Mouse (Mus musculus) forebrain, embryonic 14.5 days (tissue): ENCODE data around the gene Fto. TPM values are rescaled to one million over a fixed set of nuclear protein-coding genes. Genes with fewer than 3 reads are reported as not detected.

Experiments
- ATAC-seq: fragments of 200-750 bp; cut with Nextera tagmentation; 2 replicates; pipeline ENCODE4 v1.8.0; 2017; ENCODE audit warnings: mild to moderate bottlenecking, moderate library complexity
- DNase-seq: peaks from one replicate; pipeline ENCODE4 v3.0.0-alpha.2; 2015; ENCODE audit warnings: low spot score
- H3K27ac ChIP-seq: fragments of 300-500 bp; sonication (generic); 2 replicates; pipeline ENCODE4 v1.5.1; 2014; ENCODE audit warnings: low read depth, mild to moderate bottlenecking, control low read depth, low read length, moderate library complexity
- H3K27me3 ChIP-seq: fragments of 300-500 bp; sonication (generic); replicated peaks from 2 replicates; pipeline ENCODE4 v1.6.1; 2014; ENCODE audit warnings: low read length, control low read depth, mixed read lengths; ENCODE audit not compliant: control insufficient read depth, insufficient read depth
- H3K36me3 ChIP-seq: fragments of 300-500 bp; sonication (generic); 2 replicates; pipeline ENCODE4 v1.6.1; 2014; ENCODE audit warnings: low read length, control low read depth; ENCODE audit not compliant: control insufficient read depth, insufficient read depth
- H3K4me1 ChIP-seq: fragments of 300-500 bp; sonication (generic); 2 replicates; pipeline ENCODE4 v1.6.1; 2014; ENCODE audit warnings: antibody characterized with exemption, low read length, control low read depth; ENCODE audit not compliant: control insufficient read depth, insufficient read depth
- H3K4me2 ChIP-seq: fragments of 300-500 bp; sonication (generic); 2 replicates; pipeline ENCODE4 v1.6.1; 2014; ENCODE audit warnings: mild to moderate bottlenecking, control low read depth, low read length
- H3K4me3 ChIP-seq: fragments of 300-500 bp; sonication (generic); 2 replicates; pipeline ENCODE4 v1.5.1; 2014; ENCODE audit warnings: low read depth, low read length, control low read depth
- H3K9ac ChIP-seq: fragments of 300-500 bp; sonication (generic); 2 replicates; pipeline ENCODE4 v1.6.1; 2014; ENCODE audit warnings: mild to moderate bottlenecking, low read length, control low read depth, moderate library complexity
- H3K9me3 ChIP-seq: fragments of 300-500 bp; sonication (generic); replicated peaks from 2 replicates; pipeline ENCODE4 v1.6.1; 2016; ENCODE audit warnings: low read length, control low read depth, mixed read lengths; ENCODE audit not compliant: control insufficient read depth
- WGBS: fragments of 180-500 bp; shearing (Covaris S2); extraction: QIAGEN DNeasy Blood & Tissue Kit; methylation state at CpG from one replicate; pipeline ENCODE4 v1.1.7; 2014; 5-methylcytosine and 5-hydroxymethylcytosine counted together
- polyA plus RNA-seq: library from polyadenylated mRNA; unstranded; fragments of >200 nt; fragmentation: Nextera tagmentation; extraction: Ambion mirVana; gene quantifications from 2 replicates; pipeline ENCODE4 v1.2.1, GENCODE M21; 2014

Fto gene
- polyA plus RNA-seq, 1 experiment from 2014 or later: 103 TPM

DNA sequence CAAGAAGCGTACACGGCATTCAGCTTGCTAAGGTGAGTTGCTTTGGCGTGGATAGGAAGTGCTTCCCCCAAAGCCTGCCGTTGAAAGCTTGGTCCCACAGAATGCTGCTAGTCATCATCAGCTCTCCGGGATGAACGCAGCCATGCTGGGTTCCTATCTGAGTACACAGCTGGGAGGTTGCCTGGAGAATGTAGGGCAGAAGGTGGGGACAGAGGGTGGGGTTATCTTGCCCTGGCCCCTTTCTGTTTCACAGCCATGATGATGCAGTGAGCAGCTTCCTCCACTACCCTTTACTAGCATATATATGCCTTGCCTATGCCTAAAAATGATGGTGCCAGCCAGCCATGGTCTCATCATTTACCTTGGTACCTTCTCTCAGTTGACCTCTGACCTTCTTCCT is 147.6 kb downstream of the Fto start:
- no peak for ATAC-seq
- Histone ChIP-seq H3K27me3 (no peaks in the 10 kb centered on the region), H3K4me3 (no peak overlapping the region), H3K9me3 (no peaks in the 10 kb centered on the region), H3K36me3 (no peaks in the 10 kb centered on the region), H3K9ac (no peak overlapping the region), H3K4me2 (no peak overlapping the region), H3K4me1 (no peaks in the 10 kb centered on the region), H3K27ac (no peak overlapping the region)
- whole genome bisulfite sequencing: 93% methylated on average over 6 of the region's 6 CpGs
- DNase-seq: no peak

- H3K9ac ChIP-seq: no peak overlapping the region
- no peaks in the 10 kb centered on the region for H3K4me1 ChIP-seq
- no peak overlapping the region for H3K4me2 ChIP-seq
- no peak for DNase-seq
- ATAC-seq: no peak
- H3K4me3 ChIP-seq: no peak overlapping the region
- 93% methylated on average over 2 of the region's 2 CpGs for WGBS
- no peaks in the 10 kb centered on the region for H3K27me3 ChIP-seq
- no peaks in the 10 kb centered on the region for H3K9me3 ChIP-seq
- H3K27ac ChIP-seq: no peak overlapping the region
- no peaks in the 10 kb centered on the region for H3K36me3 ChIP-seq
Observed at GRCm38 (mm10) chr8:91463757-91464156, 150.4 kb downstream of the Fto start.

GRCm38 (mm10) chr8:91467463-91467862 is 154.1 kb downstream of the Fto start:
- WGBS: 90% methylated on average over 3 of the region's 3 CpGs
- H3K9ac ChIP-seq: no peak overlapping the region
- H3K36me3 ChIP-seq: 0 out of 2 replicates have a peak, but pooled peaks cover 4% of the 10 kb centered on the region
- no peak overlapping the region for H3K4me2 ChIP-seq
- no peaks in the 10 kb centered on the region for H3K27me3 ChIP-seq
- H3K4me3 ChIP-seq: no peak overlapping the region
- no peaks in the 10 kb centered on the region for H3K4me1 ChIP-seq
- no peak for DNase-seq
- no peak overlapping the region for H3K27ac ChIP-seq
- no peak for ATAC-seq
- no peaks in the 10 kb centered on the region for H3K9me3 ChIP-seq

- no peak overlapping the region for H3K4me2 ChIP-seq
- no peaks in the 10 kb centered on the region for H3K9me3 ChIP-seq
- DNase-seq (no peak), ATAC-seq (no peak)
- WGBS: 92% methylated on average over 8 of the region's 8 CpGs
- H3K9ac ChIP-seq: no peak overlapping the region
- H3K36me3 ChIP-seq: 0 out of 2 replicates have a peak, but pooled peaks cover 4% of the 10 kb centered on the region
- H3K27me3 ChIP-seq: no peaks in the 10 kb centered on the region
- no peak overlapping the region for H3K27ac ChIP-seq
- H3K4me3 ChIP-seq: no peak overlapping the region
- H3K4me1 ChIP-seq: no peaks in the 10 kb centered on the region
Observed at GRCm38 (mm10) chr8:91467881-91468534, 154.7 kb downstream of the Fto start.

DNA sequence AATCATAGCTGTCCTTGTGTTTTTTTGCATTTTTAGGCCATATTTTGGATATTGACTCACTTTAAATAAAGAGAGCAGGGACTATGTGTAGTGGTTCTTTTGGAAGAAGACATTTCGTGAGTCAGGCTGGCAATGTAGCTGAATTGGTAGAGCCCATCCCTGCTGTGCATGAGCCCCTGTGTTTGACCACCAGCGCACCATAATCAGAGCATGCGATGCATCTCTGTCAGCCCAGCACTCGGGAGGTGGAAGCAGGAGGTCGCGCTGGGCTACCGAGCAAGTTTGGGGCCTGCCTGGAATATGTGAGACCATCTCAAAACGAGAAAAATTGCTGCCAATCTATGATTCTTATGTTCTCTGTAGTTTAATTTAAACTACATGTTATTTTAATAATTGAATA is 156.1 kb downstream of the Fto start:
- no peak for DNase-seq
- Histone ChIP-seq H3K27me3 (no peaks in the 10 kb centered on the region), H3K36me3 (0 out of 2 replicates have a peak, but pooled peaks cover 8% of the 10 kb centered on the region)

DNA sequence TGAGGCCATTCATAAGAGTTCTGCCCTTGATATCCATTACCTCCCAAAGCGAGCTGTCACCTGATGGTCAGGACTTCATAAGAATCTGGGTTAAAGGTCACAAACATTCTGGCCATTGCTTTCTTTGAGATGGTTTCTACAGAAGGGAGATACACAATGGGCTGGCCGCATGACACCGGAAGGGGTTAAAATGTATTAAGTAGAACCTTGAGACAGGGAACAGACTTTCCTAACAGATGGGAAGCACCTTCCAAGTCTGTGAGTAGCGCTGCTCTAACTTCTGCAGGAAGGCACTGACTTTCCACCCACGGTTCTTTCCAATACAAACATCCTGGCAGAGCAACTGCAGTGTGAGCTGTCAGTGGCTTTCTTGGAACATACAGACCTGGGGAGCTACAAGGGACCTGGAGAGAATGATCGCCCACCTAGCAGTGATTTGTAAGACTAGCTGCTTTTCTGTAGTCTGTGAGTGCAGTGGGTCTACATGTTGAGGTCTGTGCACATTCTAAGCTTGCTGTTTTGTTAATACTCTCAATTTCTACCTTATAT is 161.5 kb downstream of the Fto start:
- Histone ChIP-seq H3K4me1 (no peaks in the 10 kb centered on the region), H3K36me3 (peaks cover 11% of the 10 kb centered on the region; the same call in 1 of the 2 replicates), H3K27me3 (no peaks in the 10 kb centered on the region), H3K9me3 (no peaks in the 10 kb centered on the region), H3K4me3 (no peak overlapping the region), H3K27ac (no peak overlapping the region), H3K4me2 (no peak overlapping the region), H3K9ac (no peak overlapping the region)
- ATAC-seq: no peak
- no peak for DNase-seq
- 95% methylated on average over 6 of the region's 6 CpGs for WGBS

More for the DNA sequence above, 156.1 kb downstream of the Fto start:
- 90% methylated on average over 8 of the region's 8 CpGs for WGBS
- no peak overlapping the region for H3K4me3 ChIP-seq
- H3K27ac ChIP-seq: no peak overlapping the region
- no peak overlapping the region for H3K4me2 ChIP-seq
- H3K9ac ChIP-seq: no peak overlapping the region
- no peaks in the 10 kb centered on the region for H3K4me1 ChIP-seq
- H3K9me3 ChIP-seq: no peaks in the 10 kb centered on the region
- ATAC-seq: no peak

DNA sequence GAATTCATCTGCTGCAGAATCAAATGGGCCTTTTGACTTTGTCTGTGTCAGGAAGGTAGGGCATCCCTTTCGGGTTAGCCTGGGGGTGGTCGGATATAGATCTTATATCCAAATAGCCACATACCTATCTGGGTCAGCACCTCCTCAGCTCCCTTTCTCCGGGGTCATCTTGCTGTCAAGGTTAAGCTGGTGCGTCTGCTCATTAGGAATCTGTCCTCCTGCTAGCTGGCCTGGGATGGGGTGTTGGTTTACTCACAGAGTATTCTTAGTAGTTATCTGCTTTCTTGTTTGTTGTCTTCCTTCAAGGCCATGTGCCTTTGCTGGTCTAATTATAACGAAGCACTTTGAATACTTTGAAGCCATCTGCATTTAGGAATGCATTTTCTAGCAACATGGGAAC is 163.7 kb downstream of the Fto start:
- H3K36me3 ChIP-seq: peaks cover 11% of the 10 kb centered on the region; the same call in 1 of the 2 replicates
- H3K27ac ChIP-seq: no peak overlapping the region
- H3K4me2 ChIP-seq: no peak overlapping the region
- no peaks in the 10 kb centered on the region for H3K27me3 ChIP-seq
- H3K9ac ChIP-seq: no peak overlapping the region
- ATAC-seq: no peak
- H3K4me3 ChIP-seq: no peak overlapping the region
- WGBS: 93% methylated on average over 5 of the region's 5 CpGs
- H3K9me3 ChIP-seq: no peaks in the 10 kb centered on the region
- H3K4me1 ChIP-seq: no peaks in the 10 kb centered on the region
- no peak for DNase-seq

DNA sequence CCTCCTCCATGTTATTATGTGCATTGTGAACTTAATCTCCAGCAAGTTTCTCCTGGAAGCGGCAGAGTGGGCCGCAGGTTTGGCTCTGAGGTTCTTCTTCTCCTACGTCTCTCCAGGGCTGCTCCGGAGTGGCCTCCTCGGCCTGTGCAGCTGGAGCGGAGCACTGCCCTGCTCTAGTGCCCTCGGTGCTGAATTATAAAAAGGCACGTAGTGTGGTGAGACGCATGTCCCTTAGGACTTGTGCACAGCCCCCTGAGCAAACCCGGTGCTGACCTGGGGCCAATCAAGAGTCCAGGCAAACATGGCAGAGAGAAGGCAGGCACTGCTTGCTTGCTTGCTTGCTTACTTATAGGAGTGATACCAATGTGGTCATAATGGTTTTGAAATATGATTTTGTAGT is 164.1 kb downstream of the Fto start:
- Histone ChIP-seq H3K9me3 (no peaks in the 10 kb centered on the region), H3K36me3 (peaks cover 8% of the 10 kb centered on the region; the same call in 1 of the 2 replicates), H3K4me3 (no peak overlapping the region), H3K27me3 (no peaks in the 10 kb centered on the region), H3K4me2 (no peak overlapping the region), H3K4me1 (no peaks in the 10 kb centered on the region), H3K27ac (no peak overlapping the region), H3K9ac (no peak overlapping the region)
- DNase-seq (no peak), ATAC-seq (no peak)
- WGBS: 93% methylated on average over 10 of the region's 10 CpGs

- no peaks in the 10 kb centered on the region; the same call in 1 of the 2 replicates for H3K36me3 ChIP-seq
- H3K9me3 ChIP-seq: no peaks in the 10 kb centered on the region
- no peak overlapping the region for H3K4me3 ChIP-seq
- H3K4me2 ChIP-seq: no peak overlapping the region
- H3K4me1 ChIP-seq: no peaks in the 10 kb centered on the region
- no peak for ATAC-seq
- no peak overlapping the region for H3K9ac ChIP-seq
- no peaks in the 10 kb centered on the region for H3K27me3 ChIP-seq
- 73% methylated on average over 9 of the region's 9 CpGs for WGBS
- no peak for DNase-seq
- no peak overlapping the region for H3K27ac ChIP-seq
Observed at GRCm38 (mm10) chr8:91482511-91482910, 169.2 kb downstream of the Fto start.
